Mouse (Mus musculus) adrenal gland, postnatal 10 days (tissue): ENCODE data around the gene Kcnh8. TPM values are rescaled to one million over a fixed set of nuclear protein-coding genes. Genes with fewer than 3 reads are reported as not detected.

Experiments used
- DNase-seq: peaks from one replicate; pipeline ENCODE4 v3.0.0; 2021; ENCODE audit warnings: mixed read lengths
- long read RNA-seq, 2 experiments: library from polyadenylated mRNA; stranded (forward); transcript quantifications; one replicate each; pipeline ENCODE4 v2.0.0; 2021
- total RNA-seq, 2 experiments: library from RNA; stranded (reverse); gene quantifications; 2 replicates each; pipeline ENCODE4 v1.2.3; 2021

Kcnh8 gene
- total RNA-seq: under 1 TPM; 0.27 to 0.61 TPM
- long read RNA-seq, experiment 1: 0 reads
- long read RNA-seq, experiment 2: 0 reads

DNA sequence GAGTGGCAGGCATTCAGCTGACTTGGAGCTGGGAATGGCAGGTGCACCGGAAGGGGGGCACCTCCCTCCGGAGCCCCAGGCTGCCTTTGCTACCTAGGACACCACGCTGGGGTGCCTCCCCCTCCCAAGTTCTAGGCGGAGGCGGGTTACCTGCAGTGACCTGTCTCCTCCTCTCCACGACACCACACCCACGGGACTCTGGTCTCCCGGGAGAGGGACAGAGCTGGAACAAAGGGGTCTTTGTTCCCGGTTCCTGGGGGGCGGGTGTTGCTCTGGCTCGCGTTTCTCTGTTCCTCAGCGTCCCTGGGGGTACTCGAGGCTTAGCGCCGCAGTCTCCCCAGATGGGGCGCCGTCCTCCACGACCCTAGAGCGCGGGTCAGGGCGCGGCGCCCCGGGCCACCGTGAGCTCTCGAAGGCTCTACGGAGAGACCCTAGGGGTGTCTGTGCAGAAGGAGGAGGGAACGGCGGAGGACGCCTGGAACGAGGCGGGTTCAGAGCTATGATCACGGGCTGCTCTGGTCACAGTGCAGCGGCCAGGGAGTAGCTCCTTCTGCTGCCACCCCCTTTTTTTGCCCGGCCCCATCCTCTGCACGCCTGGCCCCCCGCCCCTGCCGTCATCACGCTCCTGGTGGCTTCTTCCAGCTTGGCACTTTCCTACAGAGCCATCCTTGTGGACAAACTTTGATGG, at the start of gene Kcnh8:
Kcnh8 (plus strand) TSS at position 617 of the 688 bp plus-strand sequence.
- DNase-seq: peak; percentile 1

DNA sequence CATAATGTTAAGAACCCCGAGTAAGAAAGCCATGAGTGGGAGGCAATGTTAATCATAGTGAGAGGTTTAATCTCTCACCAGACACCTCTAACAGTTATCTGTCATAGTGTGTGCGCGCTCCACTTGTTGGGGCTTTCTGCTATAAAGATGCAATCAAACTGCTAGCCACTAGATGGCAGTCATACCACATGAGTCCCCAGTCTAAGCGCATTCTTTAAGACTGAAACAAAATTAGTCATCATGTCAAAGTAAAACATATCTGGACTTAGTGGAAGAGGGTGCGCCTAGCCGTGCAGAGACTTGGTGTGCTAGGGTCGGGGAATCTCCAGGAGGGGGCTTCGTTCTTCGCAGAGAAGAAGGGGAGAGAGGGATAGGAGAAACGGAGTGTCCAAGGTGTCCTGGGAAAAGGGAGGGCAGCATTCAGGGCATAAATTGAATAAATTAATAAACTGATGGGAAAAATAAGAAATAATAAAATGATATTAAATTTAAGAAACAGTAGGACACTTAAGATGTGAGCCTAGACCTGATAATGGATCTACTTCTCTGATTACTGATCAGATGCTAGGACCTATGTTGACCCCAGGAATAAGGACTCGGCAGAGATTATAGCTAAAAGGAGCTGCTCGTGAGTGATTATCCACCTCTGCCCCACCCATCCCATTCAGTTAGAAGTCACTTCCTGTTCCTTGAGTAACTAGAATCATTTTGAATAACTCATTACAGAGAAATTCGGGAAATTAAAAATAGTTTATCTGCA, 42.4 kb upstream of the Kcnh8 start:
- DNase-seq: peak; percentile 64

DNA sequence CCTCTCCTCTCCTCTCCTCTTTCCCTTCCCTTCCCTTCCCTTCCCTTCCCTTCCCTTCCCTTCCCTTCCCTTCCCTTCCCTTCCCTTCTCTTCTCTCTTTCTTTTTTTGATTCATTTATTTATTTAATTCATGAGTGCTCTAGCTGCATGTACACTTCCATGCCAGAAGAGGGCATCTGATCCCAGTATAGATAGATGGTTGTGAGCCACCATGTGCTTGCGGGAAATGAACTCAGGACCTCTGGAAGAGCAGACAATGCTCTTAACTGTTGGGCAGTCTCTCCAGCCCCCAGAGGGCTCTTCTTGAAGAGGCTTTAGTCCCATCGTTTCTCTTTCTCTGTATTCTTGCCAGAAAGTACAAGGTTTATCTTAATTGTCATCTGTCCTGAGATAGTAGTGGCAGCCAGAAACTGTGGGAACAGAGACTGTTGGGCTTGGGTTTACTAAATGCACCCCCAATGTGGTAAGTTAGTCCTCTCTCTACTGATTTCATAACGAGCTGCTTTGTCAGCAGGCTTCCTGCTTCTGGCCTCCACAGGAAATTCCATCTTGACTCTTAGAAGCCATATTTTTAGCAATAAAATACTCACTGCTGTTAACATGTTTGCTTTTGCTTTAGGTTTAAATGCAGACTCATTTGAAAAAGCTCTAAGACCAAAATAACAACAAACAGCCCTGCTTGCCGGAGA, 36.9 kb upstream of the Kcnh8 start:
- no peak for DNase-seq

DNA sequence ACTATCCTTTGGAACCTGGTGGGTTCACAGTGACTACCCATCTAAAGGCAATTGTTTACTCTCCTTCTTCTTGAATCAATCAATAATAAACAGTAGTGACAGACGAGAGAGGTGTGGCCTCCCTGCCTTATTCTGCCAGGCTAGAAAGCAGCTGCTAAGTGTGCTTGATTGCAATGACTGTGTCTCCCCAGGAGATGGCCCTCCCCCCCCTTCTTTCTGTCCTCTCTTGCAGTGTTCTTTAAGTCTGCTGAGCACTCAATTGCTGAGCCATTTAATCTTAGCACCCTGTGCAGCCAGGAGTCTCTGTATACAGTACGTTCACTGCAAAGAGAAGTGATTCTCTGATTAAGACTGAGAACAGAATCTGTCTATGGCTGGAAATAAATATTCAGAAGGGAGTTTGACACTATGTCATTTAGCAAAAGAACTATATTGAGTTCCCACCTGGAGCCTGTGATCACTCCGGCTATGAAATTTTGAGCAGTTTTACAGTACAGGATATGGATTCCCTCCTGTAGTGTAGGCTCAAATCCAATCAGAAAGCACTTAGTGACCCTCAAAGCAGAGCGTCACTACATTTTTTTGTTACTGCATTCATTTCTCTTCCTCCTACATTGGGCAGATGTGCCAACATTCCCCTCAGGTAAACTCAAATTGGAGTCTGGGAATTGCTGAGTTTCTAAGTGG, 32.8 kb upstream of the Kcnh8 start:
- DNase-seq: peak; percentile 5

DNA sequence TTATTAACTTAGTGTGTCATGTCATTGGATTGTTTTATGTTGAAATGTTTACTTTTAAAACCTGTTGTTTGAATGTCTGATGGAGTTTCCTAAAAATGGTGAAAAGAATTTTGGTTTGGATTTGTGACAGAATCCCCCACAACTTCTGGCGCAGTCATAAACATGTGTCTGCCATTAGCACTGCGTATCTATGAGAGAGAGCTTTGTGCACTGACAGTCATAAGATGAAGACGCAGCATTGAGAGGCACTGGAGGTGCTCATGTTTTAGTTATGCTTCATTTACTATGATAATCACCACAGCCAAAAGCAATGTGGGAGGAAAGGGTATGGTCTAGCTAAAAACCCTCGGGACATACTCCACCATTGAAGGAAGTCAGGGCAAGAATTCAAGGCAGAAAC, 30.3 kb upstream of the Kcnh8 start:
- no peak for DNase-seq

DNA sequence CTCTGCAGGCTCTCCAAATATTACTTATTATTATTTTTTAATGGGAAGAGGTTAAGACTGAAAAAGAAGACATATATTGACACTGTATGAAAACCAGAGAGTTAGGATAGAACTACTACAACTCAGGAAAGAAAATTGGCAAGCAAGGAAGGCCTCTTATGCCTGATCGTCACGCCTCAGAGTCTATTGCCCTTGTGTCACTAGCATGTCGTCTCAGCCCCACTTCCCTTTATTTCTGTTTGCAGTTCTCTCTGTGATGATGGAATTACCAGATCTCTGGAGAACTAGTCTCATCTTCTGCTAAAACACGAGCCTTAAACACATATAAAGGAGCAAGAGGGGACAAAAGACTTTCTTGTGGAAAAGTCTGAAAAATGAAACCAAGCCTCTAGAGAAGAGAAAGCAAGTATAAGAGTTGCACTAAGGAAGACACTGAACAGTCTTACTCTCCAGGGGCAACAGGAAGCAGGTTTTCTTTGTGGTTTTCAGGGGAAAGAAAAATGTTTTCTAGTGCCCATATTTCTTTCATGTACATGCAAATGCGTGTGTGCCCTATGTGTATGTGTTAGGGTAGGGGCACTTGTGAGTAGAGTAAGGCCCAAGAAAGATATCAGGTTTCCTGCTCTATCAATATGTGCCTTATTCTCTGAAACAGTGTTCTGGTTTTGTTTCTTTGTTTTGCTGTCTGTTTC, 10.9 kb upstream of the Kcnh8 start:
- DNase-seq: no peak

DNA sequence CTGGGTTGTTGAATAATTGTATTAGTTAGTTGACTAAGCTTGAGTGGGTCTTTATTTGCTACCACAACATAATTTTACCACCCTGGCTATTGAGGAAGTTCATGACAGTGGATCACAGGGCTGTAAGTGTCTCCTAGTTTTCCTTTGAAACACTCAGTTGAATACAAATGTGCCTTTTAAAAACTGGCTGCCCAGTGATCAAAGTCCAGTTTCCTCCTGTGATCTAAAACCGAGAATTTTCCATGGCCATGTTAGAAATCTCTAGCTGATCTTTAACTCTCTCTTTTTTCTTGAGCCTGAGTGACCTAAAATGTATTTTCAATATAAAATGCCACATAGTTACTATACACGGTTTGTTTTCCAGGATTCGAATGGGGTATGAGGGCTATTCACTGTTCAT, 3.4 kb upstream of the Kcnh8 start:
- DNase-seq: no peak

DNA sequence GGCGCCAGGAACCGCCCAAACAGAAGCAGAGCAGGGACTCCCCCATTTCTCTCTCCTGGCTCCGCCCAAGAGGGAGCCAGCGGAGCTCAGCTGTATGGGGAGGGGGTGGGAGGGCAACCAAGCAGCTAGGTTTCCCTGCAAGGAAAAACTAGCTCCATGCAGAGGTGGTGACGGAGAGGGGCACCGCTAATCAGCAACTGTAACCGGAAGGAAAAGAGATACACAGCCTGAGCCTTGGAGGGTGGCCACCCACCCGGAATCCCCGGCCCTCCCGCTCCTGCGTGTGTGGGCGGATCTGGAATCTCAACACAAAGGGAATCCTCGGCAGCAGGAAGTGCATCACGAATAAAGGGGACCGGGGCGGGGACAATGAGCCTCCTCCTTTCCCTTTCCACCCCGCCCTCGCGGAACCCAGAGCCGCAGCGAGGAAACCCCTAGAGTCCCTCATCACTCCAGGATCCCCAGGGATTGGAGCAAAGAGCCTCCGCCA, 1.6 kb upstream of the Kcnh8 start:
- peak; percentile 44 for DNase-seq

DNA sequence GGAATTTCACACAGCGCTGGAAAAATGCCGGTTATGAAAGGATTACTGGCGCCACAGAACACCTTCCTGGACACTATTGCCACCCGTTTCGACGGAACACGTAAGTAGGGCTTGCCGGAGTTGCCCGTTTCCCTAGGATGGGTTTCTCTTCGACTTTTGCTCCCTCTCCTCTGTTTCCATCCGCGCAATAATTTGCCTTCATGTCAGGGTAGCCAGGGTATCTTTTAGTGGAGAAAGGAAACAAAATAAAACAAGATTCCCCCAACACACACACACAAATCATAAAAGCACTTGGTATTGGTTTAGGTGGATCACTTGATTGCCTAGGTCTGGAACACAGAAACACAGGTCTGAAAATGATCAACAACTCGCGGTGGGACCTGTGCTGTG, 267 bp downstream of the Kcnh8 start:
- DNase-seq: no peak

DNA sequence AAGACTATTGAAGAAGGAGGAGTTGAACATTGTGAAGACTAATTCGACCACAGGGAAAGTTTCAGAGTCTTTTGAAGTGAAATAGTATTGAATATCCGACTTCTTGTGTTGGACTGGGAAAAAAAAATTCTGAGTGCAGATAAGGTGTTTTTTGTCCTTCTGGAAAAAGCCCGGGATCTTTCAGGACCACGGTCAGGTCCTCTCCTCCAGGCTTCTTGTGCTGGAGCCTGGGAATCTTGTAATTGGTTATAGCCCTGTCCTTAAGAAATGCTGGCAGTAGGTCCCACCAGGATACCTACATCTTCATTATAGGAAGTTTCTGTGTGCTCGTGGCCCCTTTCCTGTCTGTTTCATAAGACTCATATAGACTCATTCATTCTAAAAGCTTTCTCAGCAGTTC, 902 bp downstream of the Kcnh8 start:
- peak; percentile 20 for DNase-seq

DNA sequence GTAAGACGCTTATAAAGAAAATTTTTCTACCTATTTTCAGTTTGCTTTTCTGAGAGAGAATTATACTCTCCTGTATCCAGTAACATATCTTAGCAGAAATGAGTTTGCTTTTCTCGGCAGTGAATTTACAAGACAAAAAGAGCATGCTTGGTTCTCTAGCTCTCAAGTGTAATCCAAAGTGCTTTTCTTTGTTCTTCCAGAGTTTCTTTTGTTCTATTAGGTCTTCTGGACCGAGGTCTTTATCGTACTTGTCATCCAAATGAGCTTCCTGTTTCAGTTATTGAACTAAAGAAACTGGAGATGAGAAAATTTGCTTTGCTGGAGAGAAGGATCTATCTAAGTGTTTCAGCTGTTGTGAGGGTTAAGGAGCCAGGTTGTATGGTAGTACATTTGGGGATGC, 8.9 kb downstream of the Kcnh8 start:
- DNase-seq: no peak

DNA sequence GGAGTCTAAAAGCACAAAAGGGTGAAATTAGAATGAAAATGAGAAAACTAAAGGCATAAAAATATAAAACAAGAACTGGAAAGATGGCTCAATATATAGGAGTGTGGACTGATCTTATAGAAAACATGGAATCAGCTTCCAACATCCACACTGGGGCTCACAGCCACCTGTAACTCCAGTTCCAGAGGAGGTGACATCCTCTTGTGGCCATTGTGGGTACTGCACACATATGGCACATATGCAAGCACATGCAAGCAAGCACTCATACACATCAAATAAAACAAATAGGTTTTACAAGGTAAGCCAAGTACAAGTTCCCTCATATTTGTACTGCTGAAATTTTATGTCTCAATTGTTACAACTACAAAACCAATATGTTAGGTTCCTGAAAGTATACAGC, 46.7 kb downstream of the Kcnh8 start:
- DNase-seq: no peak

DNA sequence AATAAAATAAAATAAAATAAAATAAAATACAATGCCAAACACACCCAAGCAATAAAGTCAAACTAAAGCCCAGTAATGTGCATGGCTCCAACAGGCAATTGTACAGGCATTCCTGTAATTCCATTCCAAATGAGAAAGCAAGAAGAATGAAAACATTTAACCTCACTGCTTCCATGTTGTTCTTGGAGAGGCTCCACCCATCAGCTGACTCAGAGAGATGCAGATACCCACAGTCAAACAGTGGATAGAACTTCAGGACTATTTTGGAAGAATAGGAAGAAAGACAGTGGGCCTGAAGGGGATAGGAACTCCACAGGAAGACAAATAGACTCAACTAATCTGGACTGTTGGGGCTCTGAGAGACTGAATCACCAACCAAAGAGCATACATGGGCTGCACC, 89.5 kb downstream of the Kcnh8 start:
- DNase-seq: no peak

DNA sequence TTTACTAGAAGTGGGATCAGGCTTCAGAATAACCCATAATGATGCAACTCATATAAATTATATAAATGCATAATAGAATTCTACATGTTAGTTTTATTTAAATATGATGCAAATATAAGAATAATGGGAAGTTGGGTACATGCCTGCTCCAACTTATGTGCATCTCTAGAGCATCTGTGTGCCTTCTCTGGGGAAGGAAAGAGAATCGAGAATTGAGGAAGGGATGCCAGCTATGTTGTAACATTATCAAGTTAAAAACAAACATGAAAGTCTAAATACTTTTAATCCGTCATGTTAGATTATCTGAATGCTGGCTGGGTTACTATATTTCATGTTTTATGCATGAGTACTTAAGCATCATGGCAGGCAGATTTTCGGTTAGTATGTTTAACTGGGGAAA, 99.4 kb downstream of the Kcnh8 start:
- no peak for DNase-seq

DNA sequence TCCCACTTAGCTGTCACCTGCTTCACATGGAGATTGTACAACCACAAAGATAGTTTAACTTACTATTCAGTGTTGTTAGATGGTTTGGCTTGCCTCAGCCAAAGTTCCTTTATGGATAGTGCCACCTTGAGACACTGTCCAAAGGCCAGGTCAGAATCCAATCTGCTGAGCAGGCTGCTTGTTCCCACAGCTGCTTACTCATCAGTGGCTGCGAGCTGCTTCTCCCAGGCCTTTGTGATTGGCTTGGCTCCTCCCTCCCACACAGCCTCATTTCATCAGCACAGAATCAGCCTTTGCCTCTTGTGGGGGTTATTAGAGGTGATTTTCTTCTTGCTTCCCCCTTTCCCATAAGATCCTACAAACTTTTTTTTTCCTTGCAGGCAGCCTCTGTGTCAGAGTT, 109.8 kb downstream of the Kcnh8 start:
- DNase-seq: peak; percentile 1

DNA sequence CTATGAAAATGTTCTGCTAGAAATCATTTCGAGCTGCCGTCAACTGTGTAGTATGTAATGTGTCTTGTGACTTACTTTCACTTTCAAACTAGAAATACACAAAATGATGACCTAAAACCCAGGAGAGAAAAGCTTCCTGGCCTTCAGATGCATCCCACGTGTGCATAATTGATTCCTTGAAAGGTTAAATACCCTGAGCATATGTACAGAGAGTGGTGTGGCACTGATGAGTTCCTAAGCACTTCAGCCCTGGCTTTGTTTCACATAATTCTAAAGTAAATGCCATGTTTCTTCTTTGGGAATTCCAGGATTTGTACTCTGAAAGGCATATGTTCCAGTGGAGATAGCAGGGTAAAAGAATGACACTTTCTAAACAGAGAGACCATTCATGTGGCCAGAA, 119.7 kb downstream of the Kcnh8 start:
- no peak for DNase-seq

DNA sequence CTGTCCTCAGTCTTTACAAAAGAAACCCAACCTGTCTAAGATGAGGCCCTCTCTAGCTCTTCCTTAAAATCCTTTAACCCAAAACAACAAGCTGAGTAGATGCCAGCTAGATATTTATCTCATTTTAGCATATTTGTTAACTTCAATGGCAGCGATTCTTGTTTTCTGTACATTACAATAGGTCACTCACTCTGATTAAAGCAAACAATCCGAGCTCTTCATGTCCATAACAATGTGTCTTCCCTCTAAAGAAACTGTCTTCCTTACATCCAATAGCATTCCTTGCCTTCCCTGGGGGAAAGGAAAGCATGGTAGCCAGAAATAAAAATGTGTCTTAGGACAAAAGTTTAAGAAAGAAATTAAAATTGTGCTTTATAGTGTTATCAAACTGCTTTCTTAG, 126.3 kb downstream of the Kcnh8 start:
- no peak for DNase-seq

DNA sequence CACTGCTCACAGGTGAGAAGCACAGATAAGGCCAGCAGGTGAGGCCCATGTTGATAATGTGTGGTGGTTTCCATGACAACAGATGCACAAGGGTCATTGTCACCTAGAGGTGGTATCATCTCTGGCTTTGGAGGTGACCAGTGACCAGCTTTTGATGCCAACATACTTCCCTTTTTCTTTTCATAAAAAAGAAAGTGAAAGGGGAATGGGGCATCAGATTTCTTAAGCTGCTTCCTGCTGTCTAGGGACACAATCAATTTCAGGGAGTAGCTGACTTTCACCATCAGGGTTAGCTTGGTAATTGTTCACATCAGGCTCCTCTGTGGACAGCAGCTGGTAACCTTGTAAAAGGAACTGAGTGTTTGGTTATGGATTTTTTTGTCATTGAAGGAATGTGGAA, 135.9 kb downstream of the Kcnh8 start:
- DNase-seq: no peak

DNA sequence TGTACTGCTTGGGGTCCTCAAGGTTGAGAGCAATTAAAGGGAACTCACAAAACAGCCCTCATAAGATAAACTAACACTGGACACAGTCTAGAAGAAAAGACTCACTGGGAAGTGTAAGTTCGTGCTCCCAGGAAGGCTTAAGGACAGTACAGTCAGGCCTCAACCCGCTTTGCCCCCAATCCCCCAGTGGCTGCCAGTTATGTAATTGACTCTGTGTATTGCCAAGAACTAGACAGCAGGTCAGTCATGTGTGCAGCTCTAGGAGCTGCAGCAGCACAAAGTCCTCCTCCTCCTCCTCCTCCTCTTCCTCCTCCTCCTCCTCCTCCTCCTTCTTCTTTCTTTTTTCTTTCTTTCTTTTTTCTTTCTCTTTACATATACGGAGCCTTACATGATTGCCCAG, 185.6 kb downstream of the Kcnh8 start:
- DNase-seq: peak; percentile 66

DNA sequence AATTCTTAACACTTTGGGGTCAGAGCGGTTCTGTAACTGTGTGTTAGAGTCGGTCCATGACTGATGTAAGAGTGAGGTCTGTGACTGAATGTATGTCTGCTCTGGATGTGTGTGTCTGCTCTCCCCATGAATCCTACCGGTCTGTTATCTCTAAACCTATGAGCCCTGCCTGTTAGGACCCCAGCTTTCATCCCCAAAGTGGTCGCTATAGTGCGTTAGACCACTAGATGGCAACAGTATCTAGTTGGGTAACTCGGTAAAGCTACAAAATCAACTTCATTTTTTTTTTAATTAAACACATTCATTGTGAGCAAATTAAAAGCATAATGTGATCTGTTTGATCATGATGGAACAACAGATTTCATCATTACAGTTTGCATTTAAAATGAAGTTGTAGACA, 202.0 kb downstream of the Kcnh8 start:
- DNase-seq: no peak

DNA sequence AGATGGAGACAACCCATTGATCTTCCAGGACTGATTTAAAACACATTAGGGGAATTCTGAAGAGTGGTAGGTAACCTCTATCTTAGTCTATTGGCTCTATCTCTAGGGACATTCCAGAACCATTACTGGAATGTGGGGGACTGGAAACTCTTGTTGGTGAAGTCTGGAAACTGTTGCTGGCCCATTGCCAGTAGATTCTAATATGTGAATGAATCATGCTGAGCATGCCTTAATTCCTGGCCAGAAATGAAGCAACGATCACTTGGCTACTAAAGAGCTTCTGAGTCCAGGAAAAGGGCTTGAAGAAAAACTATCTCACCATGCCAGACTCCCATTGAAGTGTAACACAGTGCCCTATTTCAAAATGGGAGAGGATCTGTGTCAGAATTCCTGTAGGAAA, 208.3 kb downstream of the Kcnh8 start:
- DNase-seq: peak; percentile 9

DNA sequence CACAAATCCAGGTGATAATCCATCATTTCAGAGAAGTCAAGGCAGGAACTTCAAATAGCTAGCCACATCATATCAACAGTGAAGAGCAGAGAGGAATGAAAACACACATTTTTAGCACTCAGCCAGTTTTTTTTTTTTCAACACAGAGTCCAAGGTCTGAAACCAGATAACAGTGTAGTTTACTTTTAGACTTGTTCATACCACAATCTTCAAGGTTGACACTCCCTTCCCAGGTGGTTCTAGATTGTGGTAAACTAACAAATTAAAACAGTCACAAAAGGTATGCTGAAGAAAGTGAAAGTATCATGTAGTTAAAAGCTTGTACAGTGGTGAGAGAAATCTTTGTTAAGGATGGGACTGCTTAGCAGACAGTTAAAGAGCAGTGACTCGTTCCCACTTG, 216.5 kb downstream of the Kcnh8 start:
- DNase-seq: no peak
